Mouse (Mus musculus) frontal cortex, adult 2 months (tissue): ENCODE results near the gene Slc22a5. TPM values are rescaled to one million over a fixed set of nuclear protein-coding genes. Genes with fewer than 3 reads are reported as not detected.
"Not testable (repeated sequence)": the region's sequence is repeated elsewhere in the genome, so short reads cannot be mapped to it uniquely, and the experiment has no call there.

Experiments
- DNase-seq, 2 experiments: peaks; one replicate each; pipeline ENCODE4 v3.0.0; 2022; ENCODE audit warnings: low spot score in 1 of 2; ENCODE audit errors: extremely low spot score in 1 of 2
- polyA plus RNA-seq: library from polyadenylated mRNA; depleted of rRNA; stranded (reverse); fragments of >200 nt; gene quantifications from 2 replicates; pipeline ENCODE4 v1.2.3, GENCODE M21; 2012; rRNA removed

The Slc22a5 gene
- 15.2 and 15.8 TPM in 2 replicates for polyA plus RNA-seq

- DNase-seq: peak; percentile 98 to 99
Observed at GRCm38 (mm10) chr11:53891505-53892451, at the start of gene Slc22a5. Gene Slc22a5 (minus strand): TSS chr11:53891660.

GRCm38 (mm10) chr11:53931944-53932318, 40.5 kb upstream of the Slc22a5 start:
- not testable (repeated sequence) for DNase-seq

DNA sequence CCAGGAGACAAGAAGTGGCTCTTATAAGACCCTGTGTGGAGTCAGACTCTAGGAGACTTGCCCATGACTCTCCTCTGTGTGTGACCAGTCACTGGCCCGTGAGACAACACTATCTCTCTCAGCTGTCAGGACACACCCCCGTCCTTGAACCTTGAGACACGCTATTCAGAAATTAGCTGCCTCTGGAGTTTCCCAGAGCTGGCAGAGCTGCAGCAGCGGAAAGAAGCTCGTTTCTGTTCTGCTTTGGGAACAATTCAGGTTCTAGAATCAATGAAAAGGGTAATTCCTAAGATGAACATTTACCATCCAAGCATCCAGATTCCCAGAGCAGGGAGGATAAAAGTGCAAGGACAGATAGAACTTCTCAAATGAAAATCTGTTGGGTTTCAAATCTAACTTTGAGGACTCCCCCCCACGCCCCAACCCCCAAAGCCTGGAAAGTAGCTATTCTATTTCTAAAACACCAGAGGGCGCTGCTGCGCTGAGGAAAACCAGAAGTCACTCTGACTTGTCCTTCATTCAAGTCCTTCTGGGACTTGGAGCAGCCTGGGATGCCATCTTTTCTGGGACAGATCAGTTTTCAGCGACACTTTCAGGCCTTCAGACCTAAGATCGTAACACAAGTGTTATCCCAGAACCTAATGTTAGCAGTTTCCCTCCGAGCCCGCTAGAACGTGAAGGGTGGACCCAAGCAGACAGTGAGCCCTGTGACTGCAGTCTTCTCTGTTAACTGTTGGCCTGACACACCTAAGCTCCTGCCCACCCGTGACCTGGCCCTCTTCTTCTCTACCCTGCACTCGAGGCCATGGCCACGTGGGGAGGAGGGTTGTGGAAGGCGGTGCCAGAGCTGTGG, 39.9 kb upstream of the Slc22a5 start:
- peak in 1 of 2 experiments; percentile 75 for DNase-seq

DNA sequence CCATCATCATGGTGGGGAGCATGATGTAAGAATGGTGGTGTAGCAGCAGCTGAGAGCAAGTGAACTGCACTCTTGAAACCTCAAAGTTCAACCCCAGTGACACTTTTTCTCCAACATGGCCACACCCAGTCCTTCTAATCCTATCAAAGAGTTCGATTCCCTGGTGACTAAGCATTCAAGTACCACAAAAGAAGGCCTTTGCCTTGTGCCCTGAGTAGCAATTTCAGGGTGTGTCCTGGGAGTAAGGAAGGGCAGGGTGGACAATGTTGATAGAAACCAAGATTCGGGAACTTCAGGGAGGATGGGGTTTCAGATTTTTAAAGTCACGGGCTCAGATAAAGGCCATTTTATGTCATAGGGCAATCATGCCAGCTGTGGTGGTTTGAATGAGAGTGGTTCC, 38.3 kb upstream of the Slc22a5 start:
- no peak for DNase-seq

- no peak for DNase-seq
Observed at GRCm38 (mm10) chr11:53928585-53928984, 37.1 kb upstream of the Slc22a5 start.

GRCm38 (mm10) chr11:53926303-53926702, 34.8 kb upstream of the Slc22a5 start:
- no peak for DNase-seq

DNA sequence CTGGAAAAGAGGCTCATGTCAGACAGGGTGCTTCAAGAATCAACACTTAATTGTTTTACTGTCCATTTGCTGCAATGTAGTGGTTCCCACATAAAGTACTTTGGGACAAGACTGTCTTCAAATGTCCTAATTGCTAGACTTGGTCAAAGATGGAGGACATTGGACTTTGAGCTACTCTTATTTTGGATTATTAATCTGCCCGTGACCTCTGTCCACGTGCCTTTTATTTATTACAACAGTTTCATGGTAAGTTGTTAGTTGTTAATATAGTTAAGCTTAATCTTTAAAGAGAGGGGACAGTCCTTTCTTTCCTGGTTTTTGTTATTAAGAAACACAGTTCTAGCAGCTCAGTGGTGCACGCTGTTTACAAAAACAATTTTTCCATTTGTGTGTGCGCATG, 27.4 kb upstream of the Slc22a5 start:
- DNase-seq: no peak

DNA sequence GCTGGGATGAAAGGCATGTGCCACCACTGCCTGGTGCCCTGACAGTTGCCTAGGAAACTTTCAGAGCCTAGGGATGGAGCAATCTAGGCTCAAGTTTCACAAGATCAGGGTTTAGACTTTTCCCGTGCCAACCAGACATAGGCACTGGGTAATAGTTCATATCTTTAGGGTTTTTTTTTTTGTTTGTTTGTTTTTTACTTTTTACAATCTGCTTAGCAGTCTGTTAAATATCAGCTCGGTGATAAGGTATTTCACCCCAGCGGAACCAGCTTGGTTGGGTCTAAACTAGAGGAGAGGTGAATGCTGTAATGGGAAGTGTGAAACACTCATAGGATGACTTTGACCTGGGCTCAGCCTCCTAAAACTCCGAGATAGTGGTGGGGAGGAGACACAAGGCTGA, 19.6 kb upstream of the Slc22a5 start:
- no peak for DNase-seq

DNA sequence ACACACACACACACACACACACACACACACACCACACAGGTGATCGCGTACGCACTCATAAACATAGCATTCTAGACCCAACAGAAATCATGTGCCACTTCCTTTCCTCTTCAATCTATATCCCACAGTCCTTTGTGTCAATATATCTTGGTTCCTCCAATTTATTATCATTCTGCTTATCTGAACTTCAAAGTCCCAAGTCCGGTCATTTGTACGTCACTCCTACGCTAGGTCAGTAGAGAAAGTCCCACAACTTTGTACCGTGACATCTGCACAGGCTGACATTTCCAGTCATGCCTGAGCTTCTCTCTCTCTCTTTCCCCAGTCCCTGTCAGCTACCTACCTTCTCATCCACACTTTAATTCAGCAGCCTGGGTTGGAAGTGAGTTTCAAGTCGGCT, 17.2 kb upstream of the Slc22a5 start:
- DNase-seq: no peak

DNA sequence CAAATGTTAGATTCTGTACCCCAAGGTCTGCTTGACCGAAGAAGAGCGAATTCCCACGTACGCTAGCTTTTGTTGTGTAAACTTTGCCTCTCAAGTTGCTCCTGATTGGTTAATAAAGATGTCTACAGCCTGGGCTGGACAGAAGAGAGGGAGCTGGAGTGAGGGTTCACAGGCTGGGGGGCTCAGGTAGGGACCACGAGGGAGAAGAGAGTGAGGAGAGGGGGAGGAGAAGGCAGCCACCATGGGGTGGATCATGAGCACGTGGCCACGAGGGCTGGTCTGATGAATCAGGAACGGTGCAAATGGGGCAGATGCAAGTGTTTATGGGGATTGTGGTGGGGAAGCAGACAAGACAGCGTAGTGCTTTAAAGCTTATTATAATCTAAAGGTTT, 13.1 kb upstream of the Slc22a5 start:
- DNase-seq: no peak

GRCm38 (mm10) chr11:53903781-53904533, 12.5 kb upstream of the Slc22a5 start:
- DNase-seq: no peak

DNA sequence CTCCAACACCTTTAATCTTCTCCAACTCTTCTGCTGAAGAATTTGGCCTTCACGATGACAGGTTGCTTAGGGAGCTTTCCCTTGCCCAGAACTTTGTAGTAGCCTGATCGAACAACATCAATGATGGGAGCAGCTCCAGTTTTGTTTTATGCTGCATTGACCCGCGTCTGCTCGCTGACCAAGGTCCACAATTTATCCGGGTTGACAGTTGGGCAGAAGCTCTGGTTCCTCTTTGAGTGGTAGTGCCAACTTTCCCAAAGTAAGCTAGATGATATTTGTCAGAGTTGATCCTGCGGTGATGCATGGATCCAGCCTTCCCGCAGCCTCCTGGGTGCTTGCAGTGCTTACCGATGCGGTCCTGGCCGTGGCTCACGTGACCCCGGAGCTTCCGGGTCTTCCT, 11.3 kb upstream of the Slc22a5 start:
- no peak for DNase-seq

DNA sequence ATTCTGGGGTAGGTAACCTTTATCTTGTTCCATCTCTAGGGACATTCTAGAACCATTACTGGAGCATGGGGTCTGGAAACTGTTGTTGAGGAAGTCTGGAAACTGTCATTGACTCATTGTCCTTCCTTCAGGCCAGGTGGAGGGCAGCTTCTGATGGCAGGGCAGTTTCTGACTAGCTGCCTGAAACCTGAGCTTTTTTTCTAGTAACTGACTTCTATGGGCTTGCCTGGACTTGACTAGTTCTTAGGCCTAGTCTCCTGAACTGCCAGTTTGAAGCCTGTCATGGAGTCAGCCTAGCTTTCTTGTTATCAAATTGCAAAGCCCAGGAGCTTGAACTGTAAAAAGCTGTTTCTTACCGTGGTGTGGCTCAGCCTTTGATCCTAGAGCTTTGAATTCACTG, 9.5 kb upstream of the Slc22a5 start:
- DNase-seq: no peak

DNA sequence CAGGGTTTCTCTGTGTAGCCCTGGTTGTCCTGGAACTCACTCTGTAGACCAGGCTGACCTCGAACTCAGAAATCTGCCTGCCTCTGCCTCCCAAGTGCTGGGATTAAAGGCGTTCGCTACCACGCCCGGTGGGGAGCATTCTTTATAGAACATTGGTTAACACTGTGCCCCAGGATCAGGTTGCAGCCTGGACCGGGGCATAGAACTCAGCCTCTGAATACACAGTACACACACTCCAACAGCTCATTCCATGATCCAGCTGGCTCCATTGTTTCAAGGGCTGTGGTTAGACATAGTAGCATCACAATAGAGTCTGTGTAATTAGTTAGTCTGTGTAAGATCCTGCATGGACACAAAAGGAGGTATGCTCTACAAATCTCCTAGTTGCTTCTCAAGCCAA, 8.5 kb upstream of the Slc22a5 start:
- DNase-seq: no peak

DNA sequence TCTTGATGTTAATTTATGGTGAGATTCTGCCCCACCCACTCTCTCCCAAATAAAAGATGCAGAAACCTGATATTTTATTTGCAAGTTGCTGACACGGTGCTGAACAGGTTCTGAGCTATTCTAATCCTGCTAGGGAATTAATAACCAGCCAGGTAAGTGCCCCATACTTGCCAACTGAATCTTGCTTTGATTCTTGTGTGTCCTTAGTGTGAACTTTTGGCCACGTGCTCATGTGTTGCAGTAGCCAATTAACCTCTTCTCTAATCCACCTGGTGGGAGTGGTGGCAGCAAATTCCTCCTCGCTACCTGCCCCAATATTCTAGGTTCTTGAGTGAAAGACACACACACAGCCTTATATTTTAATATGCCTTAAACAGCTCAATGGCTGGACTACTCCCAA, 7.5 kb upstream of the Slc22a5 start:
- no peak for DNase-seq

DNA sequence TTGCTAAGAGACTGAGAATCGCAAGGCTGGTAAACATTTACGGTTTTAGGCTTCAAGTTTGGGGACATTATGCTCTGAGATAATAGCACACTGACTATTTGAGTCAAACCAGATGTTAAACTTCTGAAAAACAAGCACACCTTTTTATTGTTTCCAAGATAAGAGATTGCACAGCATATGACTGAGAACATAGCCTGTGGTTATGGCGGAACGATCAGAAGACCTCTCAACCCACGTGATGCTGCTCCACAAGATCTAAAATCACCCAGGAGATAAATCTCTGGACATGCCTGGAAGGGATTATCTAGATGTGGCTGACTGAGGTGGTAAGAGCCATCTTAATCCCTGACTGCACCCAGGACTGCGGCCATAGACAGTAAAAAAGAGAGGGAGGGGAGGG, 5.5 kb upstream of the Slc22a5 start:
- DNase-seq: no peak

DNA sequence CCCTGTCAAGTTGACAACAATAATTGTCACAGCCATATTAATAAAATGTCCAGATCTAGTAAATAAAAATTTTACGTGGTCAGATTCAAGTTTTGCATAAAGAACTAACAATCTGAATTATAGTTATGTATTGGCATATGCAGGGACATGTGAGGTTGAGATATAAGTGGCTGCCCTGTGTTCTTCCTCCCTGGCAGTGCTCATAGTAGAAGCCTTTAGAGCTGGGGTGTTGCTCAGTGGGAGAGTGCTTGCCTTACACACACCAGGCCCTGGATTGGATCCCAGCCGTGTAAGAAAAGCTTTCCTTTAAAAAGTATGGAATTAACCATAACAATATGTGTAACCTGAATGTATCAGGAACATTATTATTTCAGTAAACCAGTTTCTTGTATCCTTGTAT, 2.0 kb upstream of the Slc22a5 start:
- DNase-seq: no peak

GRCm38 (mm10) chr11:53892716-53893416, 1.4 kb upstream of the Slc22a5 start:
- no peak for DNase-seq

- peak in 1 of 2 experiments; percentile 8 for DNase-seq
Observed at GRCm38 (mm10) chr11:53890906-53891504, 455 bp downstream of the Slc22a5 start.

GRCm38 (mm10) chr11:53890225-53890624, 1.2 kb downstream of the Slc22a5 start:
- DNase-seq: no peak
